Mouse (Mus musculus) layer of hippocampus, adult 8-10 months (tissue): ENCODE results near the gene Apoa5. TPM values are rescaled to one million over a fixed set of nuclear protein-coding genes. Genes with fewer than 3 reads are reported as not detected.
"Not testable (repeated sequence)": the region's sequence is repeated elsewhere in the genome, so short reads cannot be mapped to it uniquely, and the experiment has no call there.

Experiments
- DNase-seq, 2 experiments: peaks; one replicate each; pipeline ENCODE4 v3.0.0; 2022; ENCODE audit warnings: low spot score in 2 of 2
- total RNA-seq, 4 experiments: library from RNA; stranded (reverse); gene quantifications; 2 replicates each; pipeline ENCODE4 v1.2.4; 2022

Gene Apoa5
- total RNA-seq, 4 experiments from 2014 or later = not detected

DNA sequence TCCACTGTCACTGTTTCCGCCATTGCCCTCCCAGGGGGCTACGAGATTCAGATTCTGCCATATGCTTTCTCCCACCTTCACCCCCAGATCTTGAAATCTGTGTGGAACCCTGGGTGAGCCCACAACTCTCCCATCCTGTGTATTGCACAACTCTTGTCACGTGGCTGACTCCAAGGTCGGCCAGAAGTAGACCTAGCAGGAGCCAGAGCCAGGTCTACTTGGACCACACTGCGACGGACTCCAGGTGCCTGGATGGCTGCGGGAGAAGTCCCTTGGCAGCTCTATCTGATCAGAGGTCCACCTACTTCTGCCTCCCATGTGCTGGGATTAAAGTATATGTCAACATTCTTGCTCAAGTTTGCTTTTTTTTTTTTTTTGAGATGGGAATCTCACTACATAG lies 7.3 kb upstream of the Apoa5 start:
- no peak for DNase-seq

- DNase-seq = no peak
Observed at GRCm38 (mm10) chr9:46269125-46269524, 692 bp downstream of the Apoa5 start.

DNA sequence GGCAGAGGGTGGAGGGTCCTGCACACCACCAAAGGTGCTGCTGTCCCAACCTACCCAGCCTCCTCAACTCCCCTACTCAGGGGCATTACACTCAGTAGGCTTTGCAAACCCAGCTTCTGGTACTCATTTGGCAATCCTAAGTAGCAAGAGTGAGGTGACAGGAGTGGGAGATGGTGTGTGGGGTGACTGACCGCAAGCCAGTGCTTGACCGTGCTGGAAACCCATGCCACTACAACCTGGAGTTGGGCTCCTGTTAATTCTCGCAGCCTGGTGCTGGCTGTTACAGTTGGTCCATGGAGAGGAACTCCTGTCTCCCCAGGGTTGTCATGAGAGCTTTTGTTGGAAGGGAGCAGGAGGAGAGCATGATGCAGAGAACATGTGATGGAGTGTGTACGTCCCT lies 2.3 kb downstream of the Apoa5 start:
- DNase-seq = no peak

GRCm38 (mm10) chr9:46272070-46272469 lies 3.6 kb downstream of the Apoa5 start:
- DNase-seq = no peak

DNA sequence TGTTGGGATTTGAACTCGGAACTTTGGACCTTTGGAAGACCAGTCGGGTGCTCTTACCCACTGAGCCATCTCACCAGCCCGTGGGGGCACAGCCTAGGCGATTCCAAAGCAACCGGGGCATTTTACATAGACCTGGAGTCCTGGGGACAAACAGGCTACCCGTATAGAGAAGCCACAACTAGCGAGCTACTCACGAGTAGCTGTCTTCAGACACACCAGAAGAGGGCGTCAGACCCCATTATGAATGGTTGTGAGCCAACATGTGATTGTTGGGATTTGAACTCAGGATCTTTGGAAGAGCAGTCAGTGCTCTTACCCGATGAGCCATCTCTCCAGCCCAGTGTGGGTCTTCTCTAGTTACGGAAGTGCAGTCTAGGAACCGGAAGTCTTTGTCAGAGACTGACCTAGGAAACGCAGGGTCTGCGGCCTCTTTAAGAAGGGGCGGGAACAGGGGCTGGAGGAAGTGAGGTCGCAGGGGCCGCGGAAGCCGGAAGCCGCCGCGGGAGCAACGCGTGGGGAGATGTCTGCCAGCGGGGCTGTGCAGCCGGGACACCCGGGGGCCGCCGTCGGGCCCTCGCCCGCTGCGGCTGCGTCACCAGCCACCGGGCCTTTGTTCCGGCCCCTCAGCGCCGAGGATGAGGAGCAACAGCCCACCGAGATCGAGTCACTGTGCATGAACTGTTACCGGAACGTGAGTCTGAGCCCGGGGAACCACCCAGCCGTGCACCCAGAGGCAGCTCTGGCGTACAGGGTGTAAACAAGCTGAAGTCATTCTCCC lies 4.4 kb downstream of the Apoa5 start, which contains the start of gene Zpr1:
Gene Zpr1, plus strand, starts transcription at position 388 of the 778 bp plus-strand sequence.
- peak; percentile 88 to 89 for DNase-seq

DNA sequence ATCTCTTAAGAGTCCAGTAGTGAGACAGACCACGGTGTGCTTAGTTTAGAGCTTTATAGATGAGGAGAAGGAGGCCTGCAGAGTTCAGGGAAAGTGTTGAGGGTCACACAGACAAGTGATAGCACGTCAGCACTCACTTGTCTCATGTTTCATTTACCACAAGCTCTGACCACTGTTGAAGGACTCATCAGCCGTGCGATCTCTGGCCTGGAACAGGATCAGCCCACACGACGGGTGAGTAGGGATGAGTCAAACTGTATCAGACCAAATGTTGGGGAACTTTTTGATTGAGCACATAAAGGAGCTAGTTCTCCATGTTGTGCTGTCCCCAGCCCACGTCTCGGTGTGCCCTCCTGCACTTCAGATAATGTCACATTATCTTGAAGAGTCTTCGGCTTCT lies 6.1 kb downstream of the Apoa5 start:
- no peak for DNase-seq

DNA sequence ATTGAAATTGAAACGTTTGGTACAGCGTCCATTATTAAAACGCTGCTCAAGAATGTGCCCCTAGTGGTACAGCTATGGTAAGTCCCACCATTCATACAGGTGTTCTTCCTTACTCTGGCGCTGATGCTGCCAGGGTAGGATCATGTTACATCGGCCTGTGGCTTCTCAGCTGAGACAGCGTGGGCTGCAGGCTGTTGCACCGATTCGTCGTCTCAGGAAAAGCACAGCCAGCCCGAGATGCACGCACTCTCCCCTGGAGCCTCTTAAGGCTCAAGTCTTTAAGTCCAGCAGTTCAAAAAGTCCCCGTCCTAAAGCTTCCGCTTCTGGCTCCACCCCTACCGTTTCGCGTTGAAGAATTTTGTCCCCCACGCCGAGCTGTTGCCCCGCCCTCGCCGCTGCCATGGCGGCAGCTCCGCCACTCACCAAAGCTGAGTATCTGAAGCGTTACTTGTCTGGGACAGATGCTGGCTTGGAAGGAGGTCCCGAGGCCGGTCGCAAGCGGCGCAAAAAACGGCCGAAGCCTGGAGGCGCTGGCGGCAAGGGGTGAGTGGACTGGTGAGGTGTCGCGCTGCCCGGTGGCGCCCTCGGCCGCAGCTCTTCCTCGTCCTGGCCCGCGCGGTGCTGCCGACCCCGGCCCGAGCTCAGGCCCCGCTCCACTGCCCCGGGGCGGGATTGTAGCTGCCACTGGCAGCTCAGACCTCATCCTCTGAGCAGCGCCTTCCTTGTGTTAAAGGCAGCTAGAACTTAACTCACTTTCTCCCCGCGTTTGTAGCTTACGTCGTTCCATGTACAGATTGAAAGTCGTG lies 14.4 kb downstream of the Apoa5 start, which contains the start of gene Bud13:
Gene Bud13, plus strand, starts transcription at position 378 of the 806 bp plus-strand sequence.
- DNase-seq = peak; percentile 85 to 92

GRCm38 (mm10) chr9:46298381-46298780 lies 29.9 kb downstream of the Apoa5 start:
- no peak for DNase-seq

GRCm38 (mm10) chr9:46302142-46302541 lies 33.7 kb downstream of the Apoa5 start:
- peak in 1 of 2 experiments; percentile 64 for DNase-seq

DNA sequence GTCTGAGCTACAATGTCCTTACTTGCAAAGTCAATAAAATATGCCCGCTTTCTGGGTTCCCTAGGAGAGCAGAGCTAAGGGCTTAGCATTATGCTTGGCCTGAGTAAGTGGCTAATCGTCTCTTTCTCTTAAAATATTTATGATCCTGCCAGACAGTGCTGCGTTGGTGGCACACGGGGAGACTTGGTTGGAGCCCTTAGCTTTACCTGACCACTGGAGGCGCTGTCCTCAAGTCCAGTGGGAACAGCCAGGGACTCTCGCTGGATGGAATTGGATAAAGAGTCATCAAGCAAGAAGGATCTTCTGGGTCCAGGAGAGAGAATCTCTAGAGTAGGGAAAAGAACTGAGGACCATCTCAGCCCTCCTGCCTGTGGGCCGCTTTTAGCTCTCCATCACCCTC lies 40.7 kb downstream of the Apoa5 start:
- DNase-seq = no peak

- DNase-seq = peak in 1 of 2 experiments; percentile 66
Observed at GRCm38 (mm10) chr9:46314507-46314906, 46.1 kb downstream of the Apoa5 start.

- no peak for DNase-seq
Observed at GRCm38 (mm10) chr9:46314921-46315320, 46.5 kb downstream of the Apoa5 start.

DNA sequence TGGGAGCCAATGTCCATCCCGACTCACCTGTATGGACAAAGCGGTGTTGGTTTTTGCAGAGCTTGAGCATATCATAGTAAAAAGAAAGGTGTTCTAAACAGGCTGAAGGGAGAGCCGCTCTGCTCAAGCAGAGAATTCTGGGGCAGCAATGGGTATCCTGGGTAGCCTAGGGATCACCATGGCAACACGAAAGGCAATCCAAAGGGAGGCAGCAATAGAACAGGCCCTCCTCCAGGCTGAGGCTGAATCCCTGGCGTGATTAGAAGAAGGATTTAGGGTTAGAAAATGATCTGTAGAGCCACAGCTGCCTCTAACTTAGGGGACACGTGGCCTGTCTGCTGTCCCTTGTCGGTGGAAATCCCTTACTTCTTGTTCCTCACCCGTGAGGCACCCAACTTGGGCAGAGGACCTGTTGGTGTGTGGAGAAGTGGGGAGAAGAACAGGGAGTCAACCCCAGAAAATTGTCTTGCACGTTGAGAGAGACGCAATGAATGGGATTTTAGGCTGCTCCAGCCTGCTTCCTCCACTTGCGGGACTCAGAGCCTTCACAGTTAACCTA lies 47.5 kb downstream of the Apoa5 start:
- DNase-seq = peak; percentile 62 to 66

GRCm38 (mm10) chr9:46316388-46316787 lies 48.0 kb downstream of the Apoa5 start:
- DNase-seq = peak in 1 of 2 experiments; percentile 51

DNA sequence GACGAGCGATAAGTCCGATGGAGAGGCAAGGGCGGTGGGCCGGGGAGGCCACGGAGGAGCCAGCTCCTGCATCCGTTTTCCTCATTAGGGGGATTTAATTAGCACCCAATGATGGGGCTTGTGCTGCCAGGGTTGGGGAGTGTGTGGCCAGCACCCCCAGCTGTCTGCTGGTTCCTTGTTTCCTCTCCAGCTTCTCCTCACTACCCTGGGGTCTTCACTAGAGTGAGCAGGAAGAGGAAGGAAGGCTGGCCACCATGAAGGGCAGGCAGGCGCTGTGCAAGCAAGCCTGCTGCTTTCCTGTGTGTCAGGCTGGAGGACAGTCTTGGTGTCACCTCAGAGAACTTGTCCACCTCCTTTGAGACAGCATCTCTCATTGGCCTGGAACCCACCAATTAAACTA lies 48.5 kb downstream of the Apoa5 start:
- peak in 1 of 2 experiments; percentile 21 for DNase-seq

DNA sequence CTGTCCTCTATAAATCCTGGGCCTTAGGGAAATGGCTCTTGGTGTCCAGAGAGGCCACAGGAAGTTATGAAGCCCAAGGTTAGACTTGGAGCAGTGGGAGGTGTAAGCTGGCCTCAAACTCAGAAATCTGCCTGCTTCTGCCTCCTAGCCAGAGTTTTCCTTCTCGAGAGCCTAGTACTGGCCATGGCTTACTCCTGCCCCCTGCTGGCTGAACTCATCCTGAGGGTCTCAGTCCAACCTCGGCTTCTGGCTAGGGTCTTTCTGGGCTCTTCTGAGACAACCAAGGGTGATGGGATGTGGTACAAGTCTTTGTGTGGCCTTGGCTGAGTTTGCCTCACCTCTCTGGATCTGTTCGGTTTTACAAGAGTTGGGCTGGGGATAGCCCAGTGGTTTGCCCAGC lies 49.5 kb downstream of the Apoa5 start:
- no peak for DNase-seq

DNA sequence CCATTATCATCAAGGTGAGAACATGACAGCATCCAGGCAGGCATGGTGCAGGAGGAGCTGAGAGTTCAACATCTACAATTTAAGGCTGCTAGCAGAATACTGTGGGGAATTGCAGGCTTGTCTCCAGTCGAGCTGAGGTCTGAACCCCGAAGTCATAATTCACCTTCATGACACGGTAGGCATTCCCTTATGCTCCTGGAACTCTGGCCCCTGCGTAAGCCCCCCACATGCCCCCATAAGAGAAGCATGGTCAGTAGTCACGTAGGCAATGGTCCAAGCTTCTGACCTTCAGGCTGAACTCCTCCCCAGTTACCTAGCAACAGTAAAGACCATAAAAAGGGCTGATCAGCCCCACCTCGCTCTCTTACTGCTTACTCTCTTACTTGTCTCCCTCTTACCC lies 51.5 kb downstream of the Apoa5 start, which contains the start of gene 4931429L15Rik:
Gene 4931429L15Rik, minus strand, starts transcription at position 101 of the 400 bp plus-strand sequence.
- DNase-seq = not testable (repeated sequence)

DNA sequence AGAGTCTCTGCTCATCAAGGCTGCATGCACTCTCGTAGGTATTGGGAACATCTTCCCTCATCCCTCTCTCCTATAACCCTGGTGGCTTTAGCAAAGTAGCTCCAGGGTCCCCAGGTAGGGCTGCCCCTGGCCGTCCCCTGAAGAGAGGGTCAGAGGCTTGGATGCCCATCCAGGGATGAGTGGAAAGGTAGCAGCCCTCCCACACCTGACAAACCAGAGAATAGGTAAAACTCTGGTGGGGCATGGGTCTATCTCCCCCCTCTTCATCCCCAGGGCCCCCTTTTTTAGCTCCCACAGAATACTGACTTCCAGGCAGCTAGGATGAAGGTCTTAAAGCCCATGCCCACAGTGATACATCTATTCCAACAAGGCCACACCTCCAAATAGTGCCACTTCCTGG lies 52.0 kb downstream of the Apoa5 start:
- no peak for DNase-seq
